In genomic region chr17:6477026-6477425, GRCm38 (mm10) we compare ENCODE assay signal across 1 mouse cellular context.
A peak's percentile ranks its signal among the peaks of the same experiment; 100 is the strongest.
TF ChIP-seq lines count a peak whose summit lies in the region.

No protein-coding gene starts in this region.

TF ChIP-seq in CH12.LX, 34 proteins besides CTCF, POLR2A, EP300 and RAD21 (continued from another document):
- peak; percentile 72 for TF ChIP-seq ELF1 (IDR thresholded peaks at IDR 0.05; ENCODE audit: low read depth, low read length)
